Mouse (Mus musculus) stomach, postnatal 0 days (tissue): ENCODE measurements around the gene Gm20425. TPM values are rescaled to one million over a fixed set of nuclear protein-coding genes. Genes with fewer than 3 reads are reported as not detected.

ENCODE experiments used
- ATAC-seq: fragments of 200-750 bp; cut with Nextera tagmentation; 2 replicates; pipeline ENCODE4 v1.8.0; 2017; ENCODE audit not compliant: low FRiP score, low TSS enrichment
- DNase-seq: peaks from one replicate; pipeline ENCODE4 v3.0.0-alpha.2; 2016; ENCODE audit warnings: low spot score
- H3K27ac ChIP-seq: fragments of 300-500 bp; sonication (generic); replicated peaks from 2 replicates; pipeline ENCODE4 v1.5.1; 2014; ENCODE audit warnings: mild to moderate bottlenecking, control low read depth
- H3K27me3 ChIP-seq: fragments of 300-500 bp; sonication (generic); 2 replicates; pipeline ENCODE4 v1.6.1; 2014; ENCODE audit warnings: low read length; ENCODE audit not compliant: control insufficient read depth, insufficient read depth
- H3K36me3 ChIP-seq: fragments of 300-500 bp; sonication (generic); 2 replicates; pipeline ENCODE4 v1.6.1; 2014; ENCODE audit warnings: low read length, mixed read lengths; ENCODE audit not compliant: control insufficient read depth, insufficient read depth
- H3K4me1 ChIP-seq: fragments of 300-500 bp; sonication (generic); replicated peaks from 2 replicates; pipeline ENCODE4 v1.6.1; 2014; ENCODE audit warnings: antibody characterized with exemption; ENCODE audit not compliant: control insufficient read depth, insufficient read depth
- H3K4me2 ChIP-seq: fragments of 300-500 bp; sonication (generic); replicated peaks from 2 replicates; pipeline ENCODE4 v1.6.1; 2014; ENCODE audit warnings: low read depth, mild to moderate bottlenecking, control low read depth, moderate library complexity
- H3K4me3 ChIP-seq: fragments of 300-500 bp; sonication (generic); 2 replicates; pipeline ENCODE4 v1.5.1; 2014; ENCODE audit warnings: low read depth, low read length, control low read depth
- H3K9ac ChIP-seq: fragments of 300-500 bp; sonication (generic); 2 replicates; pipeline ENCODE4 v1.6.1; 2014; ENCODE audit warnings: mild to moderate bottlenecking, low read length, control low read depth, mixed read lengths
- H3K9me3 ChIP-seq: fragments of 300-500 bp; sonication (generic); 2 replicates; pipeline ENCODE4 v1.6.1; 2016; ENCODE audit warnings: low read length; ENCODE audit not compliant: control insufficient read depth
- CTCF ChIP-seq: IDR thresholded peaks from 2 replicates; pipeline ENCODE4 v1.5.1; 2016; ENCODE audit warnings: antibody characterized with exemption, low read depth, mild to moderate bottlenecking, moderate library complexity
- EP300 ChIP-seq: optimal IDR thresholded peaks from 2 replicates; pipeline ENCODE3; 2016; ENCODE audit warnings: antibody characterized with exemption
- WGBS: fragments of 180-500 bp; shearing (Covaris S2); extraction: QIAGEN DNeasy Blood & Tissue Kit; methylation state at CpG from one replicate; pipeline ENCODE4 v1.1.7; 2014; 5-methylcytosine and 5-hydroxymethylcytosine counted together
- polyA plus RNA-seq: library from polyadenylated mRNA; unstranded; fragments of >200 nt; fragmentation: Nextera tagmentation; extraction: Ambion mirVana; gene quantifications from 2 replicates; pipeline ENCODE4 v1.2.1, GENCODE M21; 2015

Gene Gm20425
- polyA plus RNA-seq, 1 experiment from 2014 or later: 9.3 TPM

DNA sequence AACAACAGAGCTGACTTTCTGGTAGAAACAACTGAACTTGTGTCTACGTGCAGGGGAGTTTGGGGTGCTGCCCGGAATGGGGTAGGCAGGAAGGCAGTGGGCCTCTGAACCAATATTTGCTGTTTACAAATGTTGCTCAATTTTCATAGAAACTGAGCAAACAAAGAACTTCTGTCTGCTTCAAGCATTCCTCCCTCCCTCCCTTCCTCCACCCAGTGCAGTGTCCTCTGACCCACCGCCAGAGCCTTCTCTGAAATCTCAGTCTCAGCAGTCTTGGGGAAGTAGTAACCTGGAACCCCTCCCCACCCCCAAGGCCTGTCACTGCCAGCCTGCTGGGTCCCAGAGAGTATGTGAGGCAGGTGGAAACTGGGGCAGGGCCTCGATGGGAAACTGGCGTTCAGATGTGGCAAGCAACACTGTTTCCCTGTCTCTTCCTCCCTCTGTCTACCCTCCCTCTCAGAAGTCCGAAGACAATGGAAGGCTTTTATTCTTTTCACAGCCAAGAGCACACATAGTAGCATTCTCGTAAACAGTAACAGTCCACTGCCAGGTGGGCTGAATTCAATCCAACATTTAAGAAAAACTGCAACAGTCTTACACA is 4.6 kb upstream of the Gm20425 start:
- no peak overlapping the region for H3K4me2 ChIP-seq
- no peaks in the 10 kb centered on the region for H3K27me3 ChIP-seq
- no peak overlapping the region for H3K9ac ChIP-seq
- TF ChIP-seq EP300 (no peak), CTCF (no peak)
- H3K4me1 ChIP-seq: no peaks in the 10 kb centered on the region
- no peaks in the 10 kb centered on the region for H3K36me3 ChIP-seq
- ATAC-seq (peak; percentile 25; the same call in 1 of the 2 replicates), DNase-seq (peak; percentile 25)
- no peaks in the 10 kb centered on the region for H3K9me3 ChIP-seq
- 43% methylated on average over 7 of the region's 7 CpGs for WGBS
- no peak overlapping the region for H3K27ac ChIP-seq
- no peak overlapping the region for H3K4me3 ChIP-seq

DNA sequence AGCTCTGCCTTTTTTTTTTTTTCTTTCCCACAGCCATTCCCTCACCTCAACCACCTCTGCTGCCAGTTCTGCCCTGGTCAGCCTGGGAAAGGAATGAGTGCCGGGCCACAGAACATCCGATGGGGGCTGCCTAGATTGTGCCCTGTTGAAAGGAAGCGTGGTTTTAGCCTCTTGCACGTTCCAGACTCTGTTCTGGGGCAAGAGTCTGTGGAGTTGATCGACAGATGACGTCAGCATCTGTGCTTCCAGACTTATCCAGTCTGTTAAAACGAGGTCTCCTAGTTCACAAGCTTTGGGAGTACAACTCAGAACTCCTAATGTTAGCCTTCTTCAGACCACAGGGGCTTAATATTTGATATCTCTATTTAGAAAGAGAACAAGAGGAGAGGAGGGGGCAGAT is 4.0 kb upstream of the Gm20425 start:
- Histone ChIP-seq H3K4me3 (no peak overlapping the region), H3K9me3 (no peaks in the 10 kb centered on the region), H3K9ac (no peak overlapping the region), H3K27me3 (no peaks in the 10 kb centered on the region), H3K4me1 (no peaks in the 10 kb centered on the region), H3K4me2 (no peak overlapping the region), H3K36me3 (no peaks in the 10 kb centered on the region), H3K27ac (no peak overlapping the region)
- TF ChIP-seq EP300: no peak
- no peak for TF ChIP-seq CTCF
- 64% methylated on average over 7 of the region's 7 CpGs for WGBS
- ATAC-seq (peak; percentile 13; the same call in 1 of the 2 replicates), DNase-seq (peak; percentile 27)

- ATAC-seq (no peak), DNase-seq (no peak)
- H3K4me3 ChIP-seq: no peak overlapping the region
- H3K27ac ChIP-seq: no peak overlapping the region
- H3K4me1 ChIP-seq: no peaks in the 10 kb centered on the region
- H3K9ac ChIP-seq: no peak overlapping the region
- TF ChIP-seq CTCF (no peak), EP300 (no peak)
- H3K36me3 ChIP-seq: no peaks in the 10 kb centered on the region
- H3K27me3 ChIP-seq: no peaks in the 10 kb centered on the region
- H3K9me3 ChIP-seq: no peaks in the 10 kb centered on the region
- WGBS: 59% methylated on average over 7 of the region's 7 CpGs
- no peak overlapping the region for H3K4me2 ChIP-seq
Measured at GRCm38 (mm10) chr9:103233006-103233395, 2.9 kb upstream of the Gm20425 start.

DNA sequence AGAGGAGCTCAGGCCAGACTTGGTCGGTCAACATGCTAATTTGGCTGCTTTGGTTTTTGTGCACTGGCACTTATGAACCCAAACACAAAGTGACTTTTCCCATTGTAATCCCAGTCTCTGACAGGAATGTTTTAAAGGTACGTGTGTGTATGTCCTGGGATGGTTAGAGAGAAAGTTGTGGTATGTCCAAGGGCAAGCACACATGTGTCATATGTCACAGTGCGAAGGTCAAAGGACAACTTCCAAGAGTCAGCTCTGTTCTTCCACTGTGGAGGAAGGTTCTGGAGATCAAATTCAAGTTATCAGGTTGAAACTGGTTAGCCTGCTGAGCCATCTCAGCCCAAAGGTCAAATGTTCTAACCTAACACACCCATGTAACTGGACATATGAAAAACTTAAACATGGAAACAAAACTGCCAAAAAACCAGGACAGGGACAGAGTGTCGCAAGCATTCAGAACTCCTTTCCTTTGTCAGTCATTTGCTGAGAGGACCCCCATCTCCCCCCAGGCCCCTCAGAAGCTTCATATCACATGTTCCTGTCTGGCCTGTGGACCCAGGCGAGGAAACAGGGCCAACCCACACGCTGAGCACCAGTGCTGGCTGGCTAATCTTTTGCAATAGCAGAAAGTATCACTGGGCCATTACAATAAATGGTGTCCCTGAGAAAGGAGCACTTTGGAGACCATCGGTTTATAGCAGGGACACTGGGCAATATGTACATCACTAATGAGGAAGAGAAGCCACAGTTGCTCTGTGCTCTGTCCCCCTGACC is 2.3 kb upstream of the Gm20425 start:
- DNase-seq: no peak
- ATAC-seq: no peak
- Histone ChIP-seq H3K4me3 (no peak overlapping the region), H3K27me3 (no peaks in the 10 kb centered on the region), H3K9ac (no peak overlapping the region), H3K36me3 (no peaks in the 10 kb centered on the region), H3K4me2 (no peak overlapping the region), H3K9me3 (no peaks in the 10 kb centered on the region), H3K4me1 (no peaks in the 10 kb centered on the region), H3K27ac (no peak overlapping the region)
- 93% methylated on average over 7 of the region's 7 CpGs for WGBS
- TF ChIP-seq EP300 (no peak), CTCF (no peak)

- TF ChIP-seq EP300 (no peak), CTCF (no peak)
- Histone ChIP-seq H3K27me3 (no peaks in the 10 kb centered on the region), H3K27ac (no peak overlapping the region), H3K4me1 (no peaks in the 10 kb centered on the region), H3K9ac (no peak overlapping the region), H3K9me3 (no peaks in the 10 kb centered on the region), H3K4me2 (no peak overlapping the region), H3K4me3 (no peak overlapping the region), H3K36me3 (no peaks in the 10 kb centered on the region)
- WGBS: 79% methylated on average over 15 of the region's 15 CpGs
- ATAC-seq (no peak), DNase-seq (no peak)
Measured at GRCm38 (mm10) chr9:103229037-103229867, 855 bp downstream of the Gm20425 start.
